Mouse (Mus musculus): ENCODE measurements at regions not wholly inside any gene's neighbourhood (a gene's known extent, or its start where the extent isn't known, plus 50 kb on each side); places are given as distances from the start of the nearest gene placed in this dataset.

GRCm38 (mm10) chr13:83824926-83825325, 321.1 kb downstream of the Mef2c start:
- no peak for TF ChIP-seq POLR2A (IDR thresholded peaks at IDR 0.05; ENCODE audit: control insufficient read depth, extremely low read depth, insufficient read depth, low read length, poor library complexity)
- no peak for TF ChIP-seq CTCF (IDR thresholded peaks at IDR 0.05; ENCODE audit: borderline replicate concordance, control insufficient read depth, extremely low read depth, insufficient read depth, low read length, poor library complexity)
